ENCODE assay signal across 9 mouse cellular contexts in genomic region chr2:155945124-155945523, GRCm38 (mm10). TPM values are rescaled to one million over a fixed set of nuclear protein-coding genes. Genes with fewer than 3 reads are reported as not detected.
DNase-seq lines count a peak whose midpoint lies in the region; ATAC-seq and TF ChIP-seq lines count a peak whose summit lies in the region.
"Had no signal": no experiment of that assay in that cellular context is flagged by ENCODE, and none has a peak within 500 bp of the region (broad histone marks: within the 10 kb centered on the region; RNA-seq: fewer than 3 reads in every experiment).

Gene Gdf5, minus strand, starts transcription at chr2:155945367.

- DNase-seq in heart, postnatal 0 days (ENCODE audit: low spot score): no peak
- no peak for DNase-seq in heart, postnatal 14 days
- DNase-seq in ZHBTc4 (ENCODE audit: low read depth, low spot score): peak; percentile 46
- DNase-seq in lung, postnatal 4 days: peak; percentile 46 to 69
- no peak for DNase-seq in yolk sac, embryonic 10.5 days (ENCODE audit: low spot score)
- no peak for DNase-seq in thymus, postnatal 14 days
- no peak for DNase-seq in retina, embryonic 14.5 days (ENCODE audit: low spot score)

- peak within 1 kb of the TSS; percentile 43 for H3K4me2 ChIP-seq in heart, postnatal 0 days (ENCODE audit: low read depth, low read length)
- peak within 1 kb of the TSS; percentile 32; the same call in 1 of the 2 replicates for H3K4me2 ChIP-seq in hindbrain, embryonic 12.5 days (replicated peaks)

- H3K27me3 ChIP-seq in heart, postnatal 0 days (ENCODE audit: control insufficient read depth, insufficient read depth, low read length): peaks cover 6% of the 10 kb centered on the region; the same call in 1 of the 2 replicates
- H3K27me3 ChIP-seq in hindbrain, embryonic 12.5 days: 0 out of 2 replicates have a peak, but pooled peaks cover 8% of the 10 kb centered on the region

- intact Hi-C loops in heart, postnatal 14 days (cut with DNase I): loop anchor here (10.0 kb wide), 1 partner anchor 250 kb away; the partner anchor contains the start of gene Trpc4ap

- WGBS in heart, postnatal 0 days: 38% methylated on average over 13 of the region's 13 CpGs
- WGBS in hindbrain, embryonic 12.5 days: 51% methylated on average over 13 of the region's 13 CpGs

- ATAC-seq in heart, postnatal 0 days (ENCODE audit: insufficient read depth, low read depth): no peak
- ATAC-seq in hindbrain, embryonic 12.5 days (ENCODE audit: low FRiP score): no peak

- no peak for TF ChIP-seq EP300 in heart, postnatal 0 days (IDR thresholded peaks at IDR 0.05; ENCODE audit: low read depth)

- no peaks in the 10 kb centered on the region for H3K36me3 ChIP-seq in heart, postnatal 0 days (replicated peaks; ENCODE audit: control insufficient read depth, insufficient read depth, low read length)
- no peaks in the 10 kb centered on the region for H3K36me3 ChIP-seq in hindbrain, embryonic 12.5 days
- H3K36me3 ChIP-seq: G1E had no signal

- H3K4me3 ChIP-seq in heart, postnatal 0 days (ENCODE audit: low read depth, low read length): no peak within 1 kb of the TSS
- H3K4me3 ChIP-seq in hindbrain, embryonic 12.5 days: no peak within 1 kb of the TSS

- no peak within 1 kb of the TSS for H3K9ac ChIP-seq in heart, postnatal 0 days (replicated peaks; ENCODE audit: low read depth, low read length)
- peak within 1 kb of the TSS; percentile 35; the same call in 1 of the 2 replicates for H3K9ac ChIP-seq in hindbrain, embryonic 12.5 days

- no peak within 1 kb of the TSS for H3K27ac ChIP-seq in heart, postnatal 0 days (ENCODE audit: low read depth)
- no peak within 1 kb of the TSS; the same call in 1 of the 2 replicates for H3K27ac ChIP-seq in hindbrain, embryonic 12.5 days

- TF ChIP-seq CTCF in heart, postnatal 0 days (IDR thresholded peaks at IDR 0.05; ENCODE audit: low read depth): no peak

- no peaks in the 10 kb centered on the region for H3K4me1 ChIP-seq in heart, postnatal 0 days (ENCODE audit: control insufficient read depth, insufficient read depth)
- H3K4me1 ChIP-seq in hindbrain, embryonic 12.5 days: peaks cover 48% of the 10 kb centered on the region

- no peaks in the 10 kb centered on the region for H3K9me3 ChIP-seq in heart, postnatal 0 days (replicated peaks; ENCODE audit: control insufficient read depth, low read length)
- H3K9me3 ChIP-seq in hindbrain, embryonic 12.5 days (replicated peaks): no peaks in the 10 kb centered on the region
- H3K9me3 ChIP-seq: G1E had no signal

RNA-seq across cellular contexts. Expression of gene Gdf5, which starts in this region (rescaled TPM):
- 0.84 TPM in 1 of 2 replicates, not detected in the other for total RNA-seq in heart, postnatal 0 days (2014; rRNA removed; ENCODE audit: low replicate concordance)
- 0.10 and 0.22 TPM in 2 replicates for polyA plus RNA-seq in heart, postnatal 0 days (2015; fragmentation: Nextera tagmentation; extraction: Ambion mirVana)
- total RNA-seq in heart, postnatal 14 days (2021): not detected
- polyA plus RNA-seq in hindbrain, embryonic 12.5 days (2016; fragmentation: Nextera tagmentation; extraction: Ambion mirVana): 3.6 and 3.8 TPM in 2 replicates
- polyA plus RNA-seq: G1E had no signal

Comparison
In these comparisons a context has a peak if more than half of its experiments do, and no peak if none do; other contexts are left out.
1. DNase-seq: peak in ZHBTc4 (single experiment) and lung, postnatal 4 days (2 of 2); none in heart, postnatal 0 days (single experiment), heart, postnatal 14 days (0 of 2), yolk sac, embryonic 10.5 days (single experiment), thymus, postnatal 14 days (single experiment) and retina, embryonic 14.5 days (single experiment).